Mouse (Mus musculus) midbrain, postnatal 0 days (tissue): ENCODE results near the gene Piwil4. TPM values are rescaled to one million over a fixed set of nuclear protein-coding genes. Genes with fewer than 3 reads are reported as not detected.

ENCODE experiments used
- ATAC-seq: fragments of 200-750 bp; cut with Nextera tagmentation; 2 replicates; pipeline ENCODE4 v1.8.0; 2017; ENCODE audit warnings: moderate number of reproducible peaks, mild to moderate bottlenecking, moderate TSS enrichment, moderate library complexity; ENCODE audit not compliant: low FRiP score
- DNase-seq: peaks from one replicate; pipeline ENCODE4 v3.0.0-alpha.2; 2015; ENCODE audit warnings: low spot score
- H3K27ac ChIP-seq: fragments of 300-500 bp; sonication (generic); 2 replicates; pipeline ENCODE4 v1.5.1; 2014; ENCODE audit warnings: low read depth, mild to moderate bottlenecking, low read length, mixed read lengths
- H3K27me3 ChIP-seq: fragments of 300-500 bp; sonication (generic); 2 replicates; pipeline ENCODE4 v1.6.1; 2014; ENCODE audit warnings: low read length, control low read depth, mixed read lengths; ENCODE audit not compliant: insufficient read depth
- H3K36me3 ChIP-seq: fragments of 300-500 bp; sonication (generic); 2 replicates; pipeline ENCODE4 v1.6.1; 2014; ENCODE audit warnings: low read length, control low read depth, mixed read lengths; ENCODE audit not compliant: insufficient read depth
- H3K4me1 ChIP-seq: fragments of 300-500 bp; sonication (generic); 2 replicates; pipeline ENCODE4 v1.6.1; 2014; ENCODE audit warnings: mild to moderate bottlenecking, control low read depth, antibody characterized with exemption, low read length, mixed read lengths; ENCODE audit not compliant: insufficient read depth
- H3K4me2 ChIP-seq: fragments of 300-500 bp; sonication (generic); 2 replicates; pipeline ENCODE4 v1.6.1; 2014; ENCODE audit warnings: low read depth, mild to moderate bottlenecking, low read length, mixed read lengths; ENCODE audit not compliant: poor library complexity, severe bottlenecking
- H3K4me3 ChIP-seq: fragments of 300-500 bp; sonication (generic); 2 replicates; pipeline ENCODE4 v1.5.1; 2014; ENCODE audit warnings: low read depth, mild to moderate bottlenecking, low read length, moderate library complexity
- H3K9ac ChIP-seq: fragments of 300-500 bp; sonication (generic); replicated peaks from 2 replicates; pipeline ENCODE4 v1.6.1; 2014; ENCODE audit warnings: mild to moderate bottlenecking, low read length, moderate library complexity, mixed read lengths; ENCODE audit not compliant: poor library complexity, severe bottlenecking
- H3K9me3 ChIP-seq: fragments of 300-500 bp; sonication (generic); 2 replicates; pipeline ENCODE4 v1.6.1; 2016; ENCODE audit warnings: low read length, control low read depth
- CTCF ChIP-seq: IDR thresholded peaks from 2 replicates; pipeline ENCODE4 v1.5.1; 2016; ENCODE audit warnings: antibody characterized with exemption, mild to moderate bottlenecking
- WGBS: fragments of 180-500 bp; shearing (Covaris S2); extraction: QIAGEN DNeasy Blood & Tissue Kit; methylation state at CpG from one replicate; pipeline ENCODE4 v1.1.7; 2014; 5-methylcytosine and 5-hydroxymethylcytosine counted together
- polyA plus RNA-seq: library from polyadenylated mRNA; unstranded; fragments of >200 nt; fragmentation: Nextera tagmentation; extraction: Ambion mirVana; gene quantifications from 2 replicates; pipeline ENCODE4 v1.2.1, GENCODE M21; 2015
- total RNA-seq: library from RNA; depleted of rRNA; stranded (reverse); fragments of >200 nt; gene quantifications from 2 replicates; pipeline ENCODE4 v1.2.3, GENCODE M21; 2014

Gene Piwil4
- total and polyA plus RNA-seq, 2 experiments from 2014 or later = 0.49 to 1.3 TPM

DNA sequence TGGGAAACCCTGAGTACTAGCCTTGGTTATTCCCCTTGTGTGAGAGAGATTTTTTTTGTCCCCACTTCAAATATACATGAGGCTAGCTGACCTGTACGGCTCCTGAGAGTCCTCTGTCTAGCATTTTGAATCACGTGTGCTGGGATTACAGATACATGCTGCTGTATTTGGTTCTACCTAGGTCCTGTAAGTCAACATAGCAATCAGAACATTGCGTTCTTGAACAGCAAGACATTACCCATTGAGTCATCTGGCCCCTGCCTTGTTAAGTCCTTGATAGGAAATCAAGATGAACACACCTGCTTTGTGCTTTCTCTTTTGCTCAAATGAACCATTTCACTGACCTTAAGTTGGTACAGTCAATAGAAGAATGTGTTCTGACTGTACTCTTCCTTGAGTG lies 13.9 kb upstream of the Piwil4 start:
- Histone ChIP-seq H3K36me3 (no peaks in the 10 kb centered on the region), H3K4me2 (no peak overlapping the region), H3K9ac (no peak overlapping the region), H3K9me3 (no peaks in the 10 kb centered on the region), H3K27ac (no peak overlapping the region), H3K4me3 (no peak overlapping the region), H3K27me3 (no peaks in the 10 kb centered on the region), H3K4me1 (no peaks in the 10 kb centered on the region)
- no peak for TF ChIP-seq CTCF
- DNase-seq (no peak), ATAC-seq (no peak)
- WGBS = 88% methylated on average over 3 of the region's 3 CpGs

DNA sequence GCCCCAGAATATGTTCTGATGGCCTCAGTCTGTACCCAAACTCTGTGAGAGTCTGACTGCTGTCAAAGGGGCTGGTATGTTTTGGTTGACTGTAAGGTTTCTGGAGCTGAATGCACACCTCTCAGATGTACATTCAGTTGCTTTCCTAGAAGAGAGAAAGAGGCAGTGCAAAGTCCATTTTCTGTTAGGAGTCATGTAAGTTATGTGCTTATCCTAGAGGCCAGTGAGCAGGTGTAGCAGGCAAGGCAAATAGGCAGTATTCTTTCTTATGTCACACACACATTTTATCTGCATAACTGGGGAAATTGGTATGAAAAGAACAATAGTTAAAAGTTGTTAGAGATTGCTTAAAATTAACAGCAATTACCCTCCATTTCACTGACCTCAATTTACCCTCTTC lies 13.4 kb upstream of the Piwil4 start:
- Histone ChIP-seq H3K36me3 (no peaks in the 10 kb centered on the region), H3K4me1 (no peaks in the 10 kb centered on the region), H3K4me3 (no peak overlapping the region), H3K27ac (no peak overlapping the region), H3K4me2 (no peak overlapping the region), H3K9ac (no peak overlapping the region), H3K27me3 (no peaks in the 10 kb centered on the region), H3K9me3 (no peaks in the 10 kb centered on the region)
- no peak for DNase-seq
- no peak for ATAC-seq
- no peak for TF ChIP-seq CTCF

DNA sequence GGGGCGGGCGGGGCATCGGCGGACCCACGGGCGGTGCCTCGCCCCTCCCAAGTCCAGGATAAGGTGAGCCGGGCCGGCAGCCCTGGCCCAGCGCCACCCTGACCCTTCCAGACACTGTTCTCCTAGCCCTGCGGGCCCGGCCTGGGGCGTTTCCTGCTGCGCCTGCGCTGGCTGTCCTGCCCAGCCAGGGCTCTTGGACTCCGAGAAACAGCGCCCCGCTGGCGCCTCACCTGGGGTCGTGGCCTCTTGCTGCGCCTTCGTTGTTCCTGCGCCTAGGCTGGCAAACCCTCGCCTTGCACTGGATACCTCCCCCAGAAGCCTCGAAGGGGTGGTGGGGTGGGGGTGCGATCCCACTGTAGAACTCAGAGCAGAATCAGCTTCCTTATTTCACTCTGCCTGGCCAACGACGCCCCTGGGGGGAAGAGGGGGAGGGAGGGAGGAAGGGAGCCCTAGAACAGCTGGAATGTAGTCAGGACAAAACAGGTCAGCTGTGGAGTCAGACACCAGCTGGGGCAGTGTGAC lies 11.5 kb upstream of the Piwil4 start, which contains the start of gene Fut4:
Gene Fut4 (minus strand): TSS at position 393 of the 522 bp plus-strand sequence.
- WGBS = under 1% methylated on average over 27 of the region's 28 CpGs
- no peak within 1 kb of the TSS for H3K27ac ChIP-seq

GRCm38 (mm10) chr9:14751503-14752000 lies 11.0 kb upstream of the Piwil4 start:
- H3K9ac ChIP-seq = peak overlapping the region; percentile 61
- H3K27ac ChIP-seq = no peak overlapping the region
- H3K4me1 ChIP-seq = no peaks in the 10 kb centered on the region
- peak overlapping the region; percentile 46 for H3K4me3 ChIP-seq
- peak; percentile 84 for ATAC-seq
- peak overlapping the region; percentile 92 for H3K4me2 ChIP-seq
- under 1% methylated on average over 50 of the region's 50 CpGs for WGBS
- peak; percentile 40; the same call in 1 of the 2 replicates for TF ChIP-seq CTCF
- DNase-seq = no peak
- no peaks in the 10 kb centered on the region for H3K27me3 ChIP-seq
- no peaks in the 10 kb centered on the region for H3K36me3 ChIP-seq
- no peaks in the 10 kb centered on the region for H3K9me3 ChIP-seq

More for the DNA sequence above, 11.5 kb upstream of the Piwil4 start, which contains the start of gene Fut4:
- peak within 1 kb of the TSS; percentile 46 for H3K4me3 ChIP-seq
- no peaks in the 10 kb centered on the region for H3K9me3 ChIP-seq
- H3K9ac ChIP-seq = peak within 1 kb of the TSS; percentile 61
- peak; percentile 31 for ATAC-seq
- no peaks in the 10 kb centered on the region for H3K4me1 ChIP-seq
- no peaks in the 10 kb centered on the region for H3K36me3 ChIP-seq
- no peaks in the 10 kb centered on the region for H3K27me3 ChIP-seq
- TF ChIP-seq CTCF = no peak
- H3K4me2 ChIP-seq = peak within 1 kb of the TSS; percentile 92
- no peak for DNase-seq

DNA sequence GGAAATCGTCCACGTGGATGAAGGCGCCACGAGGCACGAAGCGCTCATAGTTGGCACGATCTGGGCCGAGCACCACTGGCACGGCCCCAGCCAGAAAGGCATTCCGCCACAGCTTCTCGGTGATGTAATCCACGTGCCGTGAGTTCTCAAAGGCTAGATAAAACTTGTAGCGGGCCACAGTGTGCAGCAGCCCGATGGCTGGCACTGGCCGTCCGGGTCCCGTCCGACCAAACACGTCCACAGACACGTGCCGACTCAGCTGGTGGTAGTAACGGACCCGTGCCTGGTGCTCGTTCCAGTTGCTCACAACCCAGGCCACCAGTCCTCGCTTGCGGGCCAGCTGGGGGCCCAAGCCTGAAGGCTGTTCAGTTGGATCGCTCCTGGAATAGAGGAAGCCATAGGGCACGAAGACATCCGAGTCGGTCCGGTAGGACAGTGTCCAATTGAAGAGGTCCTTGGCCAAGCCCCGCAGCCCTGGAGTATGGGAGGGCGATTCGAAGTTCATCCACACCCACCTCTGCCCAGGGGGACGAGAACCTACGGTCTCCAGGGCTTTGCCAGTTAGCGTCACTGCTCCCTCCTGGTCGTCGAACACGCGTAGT lies 10.5 kb upstream of the Piwil4 start:
- H3K4me2 ChIP-seq = peak overlapping the region; percentile 92
- no peaks in the 10 kb centered on the region for H3K27me3 ChIP-seq
- peak overlapping the region; percentile 46 for H3K4me3 ChIP-seq
- peak overlapping the region; percentile 61 for H3K9ac ChIP-seq
- H3K9me3 ChIP-seq = no peaks in the 10 kb centered on the region
- H3K27ac ChIP-seq = no peak overlapping the region
- no peaks in the 10 kb centered on the region for H3K36me3 ChIP-seq
- ATAC-seq (peak; percentile 11; the same call in 1 of the 2 replicates), DNase-seq (no peak)
- WGBS = 58% methylated on average over 42 of the region's 42 CpGs
- no peaks in the 10 kb centered on the region for H3K4me1 ChIP-seq
- no peak for TF ChIP-seq CTCF

DNA sequence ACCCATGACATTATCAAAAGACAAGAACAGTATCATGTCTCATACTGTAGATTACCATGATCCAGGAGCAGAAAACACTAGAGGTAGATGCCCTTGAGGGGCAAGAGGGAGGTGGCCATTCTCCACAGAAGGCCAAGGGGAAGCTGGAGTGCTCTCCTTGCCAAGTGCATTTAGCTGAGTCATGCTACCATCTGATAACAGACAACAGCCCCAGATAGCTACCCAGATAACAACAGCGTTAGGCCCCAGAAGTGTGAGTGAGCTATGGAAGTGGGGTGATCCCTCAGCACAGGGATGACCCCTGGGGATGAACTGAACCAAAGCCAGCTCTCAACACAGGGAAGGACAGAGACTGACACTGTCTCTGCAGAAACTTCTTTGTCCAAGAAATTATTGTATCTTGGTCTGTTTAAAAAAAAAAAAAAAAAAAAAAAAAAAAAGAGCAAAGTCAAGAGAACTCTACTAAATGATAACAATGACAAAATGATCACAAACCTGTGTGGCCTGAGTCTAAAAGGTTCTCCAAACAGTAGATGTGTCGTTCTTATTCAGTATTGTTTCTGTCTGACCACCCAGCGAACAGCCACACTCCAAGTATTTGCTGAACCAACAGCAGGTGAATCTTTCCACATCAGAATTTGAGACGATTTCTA lies 909 bp downstream of the Piwil4 start:
- TF ChIP-seq CTCF = no peak
- WGBS = 82% methylated on average over 4 of the region's 4 CpGs
- no peaks in the 10 kb centered on the region for H3K9me3 ChIP-seq

More for the DNA sequence above, 909 bp downstream of the Piwil4 start:
- H3K27me3 ChIP-seq = no peaks in the 10 kb centered on the region
- H3K4me2 ChIP-seq = no peak overlapping the region
- H3K9ac ChIP-seq = no peak overlapping the region
- H3K4me3 ChIP-seq = no peak overlapping the region
- no peaks in the 10 kb centered on the region for H3K36me3 ChIP-seq
- H3K4me1 ChIP-seq = no peaks in the 10 kb centered on the region
- ATAC-seq (no peak), DNase-seq (no peak)
- H3K27ac ChIP-seq = no peak overlapping the region
